Mouse (Mus musculus) limb, embryonic 14.5 days (tissue): Measurements from ENCODE around the gene Marveld1. TPM values are rescaled to one million over a fixed set of nuclear protein-coding genes. Genes with fewer than 3 reads are reported as not detected.
A peak's percentile ranks its signal among the peaks of the same experiment; 100 is the strongest.

Experiments
- ATAC-seq: fragments of 200-750 bp; cut with Nextera tagmentation; 2 replicates; pipeline ENCODE4 v1.8.0; 2017; ENCODE audit warnings: low read depth, moderate number of reproducible peaks, moderate TSS enrichment; ENCODE audit not compliant: low FRiP score
- DNase-seq: peaks from one replicate; pipeline ENCODE4 v3.0.0-alpha.2; 2015; ENCODE audit warnings: low spot score
- H3K27ac ChIP-seq: fragments of 300-500 bp; sonication (generic); replicated peaks from 2 replicates; pipeline ENCODE4 v1.5.1; 2014; ENCODE audit warnings: low read depth, mild to moderate bottlenecking, low read length, moderate library complexity, mixed read lengths
- H3K27me3 ChIP-seq: fragments of 300-500 bp; sonication (generic); 2 replicates; pipeline ENCODE4 v1.6.1; 2014; ENCODE audit warnings: low read length, mixed read lengths; ENCODE audit not compliant: control insufficient read depth, insufficient read depth
- H3K36me3 ChIP-seq: fragments of 300-500 bp; sonication (generic); 2 replicates; pipeline ENCODE4 v1.6.1; 2014; ENCODE audit warnings: mild to moderate bottlenecking, low read length, moderate library complexity, mixed read lengths; ENCODE audit not compliant: control insufficient read depth, insufficient read depth
- H3K4me1 ChIP-seq: fragments of 300-500 bp; sonication (generic); 2 replicates; pipeline ENCODE4 v1.6.1; 2014; ENCODE audit warnings: antibody characterized with exemption, low read length, mixed read lengths; ENCODE audit not compliant: control insufficient read depth, insufficient read depth
- H3K4me2 ChIP-seq: fragments of 300-500 bp; sonication (generic); replicated peaks from 2 replicates; pipeline ENCODE4 v1.6.1; 2014; ENCODE audit warnings: low read depth, mild to moderate bottlenecking, low read length, moderate library complexity; ENCODE audit not compliant: severe bottlenecking
- H3K4me3 ChIP-seq: fragments of 300-500 bp; sonication (generic); replicated peaks from 2 replicates; pipeline ENCODE4 v1.5.1; 2014; ENCODE audit warnings: low read length
- H3K9ac ChIP-seq: fragments of 300-500 bp; sonication (generic); 2 replicates; pipeline ENCODE4 v1.6.1; 2014; ENCODE audit warnings: mild to moderate bottlenecking, low read depth, low read length, moderate library complexity; ENCODE audit not compliant: severe bottlenecking
- H3K9me3 ChIP-seq: fragments of 300-500 bp; sonication (generic); 2 replicates; pipeline ENCODE4 v1.6.1; 2016; ENCODE audit warnings: low read length; ENCODE audit not compliant: control insufficient read depth
- POLR2A ChIP-seq: fragments of 200-500 bp; IDR thresholded peaks from 2 replicates; pipeline ENCODE4 v1.8.0; 2012; ENCODE audit warnings: inconsistent platforms, mild to moderate bottlenecking, moderate library complexity, borderline replicate concordance; ENCODE audit not compliant: insufficient read depth, insufficient read length; ENCODE audit errors: extremely low read depth
- WGBS: fragments of 180-500 bp; shearing (Covaris S2); extraction: QIAGEN DNeasy Blood & Tissue Kit; methylation state at CpG from one replicate; pipeline ENCODE4 v1.1.7; 2014; 5-methylcytosine and 5-hydroxymethylcytosine counted together
- polyA plus RNA-seq, 2 experiments: library from polyadenylated mRNA; depleted of rRNA in 1 of 2; stranded (reverse) in 1 of 2; unstranded in 1 of 2; fragments of >200 nt; fragmentation: Nextera tagmentation in 1 of 2; extraction: Ambion mirVana in 1 of 2; gene quantifications; 2 replicates each; pipeline versions ENCODE4 v1.2.1 to v1.2.3; 2012 to 2014

The Marveld1 gene
- polyA plus RNA-seq (2012; rRNA removed) = 105 and 131 TPM in 2 replicates
- polyA plus RNA-seq (2014; fragmentation: Nextera tagmentation; extraction: Ambion mirVana) = 25.4 and 36.4 TPM in 2 replicates

DNA sequence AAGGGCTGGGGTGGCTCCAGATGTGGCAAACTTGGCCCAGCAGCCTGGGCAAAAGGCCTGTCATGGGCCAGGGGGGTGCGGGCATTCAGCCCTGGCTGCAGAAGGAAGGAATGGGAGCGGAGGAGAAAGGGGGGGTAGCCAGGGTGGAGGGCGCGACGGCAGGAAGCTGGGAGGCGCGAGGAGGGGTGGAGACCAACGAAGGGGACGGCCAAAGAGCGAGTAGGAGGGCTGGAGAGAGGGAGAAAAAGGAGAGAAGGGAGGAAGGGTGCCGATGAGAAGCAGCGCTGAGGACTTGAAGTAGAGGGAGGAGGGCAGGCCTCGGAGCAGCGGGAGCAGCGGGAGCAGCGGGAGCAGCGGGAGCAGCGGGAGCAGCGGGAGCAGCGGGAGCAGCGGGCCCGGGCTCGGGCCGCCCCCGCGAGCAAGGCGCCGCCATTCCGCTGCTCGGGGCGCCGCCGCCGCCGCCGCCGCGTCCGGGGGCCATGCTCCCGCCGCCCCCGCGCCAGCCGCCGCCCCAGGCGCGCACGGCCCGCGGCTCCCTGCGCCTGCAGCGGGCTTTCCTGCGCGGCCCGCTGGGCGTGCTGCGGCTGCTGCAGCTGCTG lies at the start of gene Marveld1:
Marveld1 (plus strand) TSS at position 231 of the 599 bp plus-strand sequence.
- peaks cover 11% of the 10 kb centered on the region for H3K36me3 ChIP-seq
- peak within 1 kb of the TSS; percentile 94 for H3K27ac ChIP-seq
- no peaks in the 10 kb centered on the region for H3K9me3 ChIP-seq
- peak; percentile 87 for DNase-seq
- peak; percentile 84 for ATAC-seq
- TF ChIP-seq POLR2A = peak; percentile 53; the same call in 1 of the 2 replicates
- H3K9ac ChIP-seq = peak within 1 kb of the TSS; percentile 89
- peak within 1 kb of the TSS; percentile 83 for H3K4me3 ChIP-seq
- H3K4me1 ChIP-seq = peaks cover 29% of the 10 kb centered on the region
- peak within 1 kb of the TSS; percentile 79 for H3K4me2 ChIP-seq
- WGBS = under 1% methylated on average over 46 of the region's 57 CpGs
- H3K27me3 ChIP-seq = no peaks in the 10 kb centered on the region

DNA sequence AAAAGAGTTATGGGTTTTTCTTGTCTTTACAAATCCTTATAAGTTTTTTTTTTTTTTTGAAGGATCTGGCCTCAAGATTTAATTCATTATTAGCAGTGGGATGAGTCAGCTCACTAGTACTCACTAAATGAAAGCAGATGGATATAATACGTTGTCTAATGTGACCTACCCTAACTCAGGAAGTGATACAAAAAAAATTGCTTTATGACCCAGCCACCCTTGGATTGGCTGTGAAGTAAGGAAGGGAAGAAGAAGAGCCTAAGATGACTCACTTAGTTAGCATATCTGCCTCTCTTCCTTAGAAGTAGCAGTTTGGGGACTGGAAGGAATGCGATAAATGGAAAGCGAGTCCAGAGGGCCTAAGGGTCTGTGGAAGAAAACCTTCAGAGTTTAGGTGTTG lies 47.8 kb upstream of the Marveld1 start:
- Histone ChIP-seq H3K27me3 (no peaks in the 10 kb centered on the region), H3K4me1 (no peaks in the 10 kb centered on the region), H3K4me2 (no peak overlapping the region), H3K27ac (no peak overlapping the region), H3K4me3 (no peak overlapping the region), H3K9me3 (no peaks in the 10 kb centered on the region), H3K9ac (no peak overlapping the region), H3K36me3 (peaks cover 45% of the 10 kb centered on the region)
- 77% methylated on average over 3 of the region's 3 CpGs for WGBS
- DNase-seq = no peak
- no peak for ATAC-seq
- TF ChIP-seq POLR2A = no peak

DNA sequence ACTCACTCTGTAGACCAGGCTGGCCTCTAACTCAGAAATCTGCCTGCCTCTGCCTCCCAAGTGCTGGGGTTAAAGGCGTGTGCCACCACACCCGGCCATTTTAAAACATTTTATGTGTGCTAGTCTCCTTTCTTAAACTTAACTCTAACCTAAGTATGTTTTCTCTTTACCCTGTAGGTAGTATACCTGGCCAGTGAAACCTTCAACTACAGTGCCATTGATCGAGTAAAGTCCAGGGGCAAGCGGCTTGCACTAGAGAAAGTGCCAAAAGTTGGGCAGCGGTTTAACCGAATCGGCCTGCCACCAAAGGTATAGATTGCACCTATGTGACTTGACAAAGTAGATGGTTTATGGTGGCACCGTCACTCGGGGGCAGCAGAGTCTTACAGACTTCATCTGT lies 42.5 kb upstream of the Marveld1 start:
- Histone ChIP-seq H3K4me2 (no peak overlapping the region), H3K4me1 (no peaks in the 10 kb centered on the region), H3K4me3 (no peak overlapping the region), H3K9ac (no peak overlapping the region), H3K9me3 (no peaks in the 10 kb centered on the region), H3K27ac (no peak overlapping the region), H3K36me3 (peaks cover 48% of the 10 kb centered on the region), H3K27me3 (no peaks in the 10 kb centered on the region)
- TF ChIP-seq POLR2A = no peak
- ATAC-seq = no peak
- WGBS = 92% methylated on average over 9 of the region's 9 CpGs
- DNase-seq = no peak

DNA sequence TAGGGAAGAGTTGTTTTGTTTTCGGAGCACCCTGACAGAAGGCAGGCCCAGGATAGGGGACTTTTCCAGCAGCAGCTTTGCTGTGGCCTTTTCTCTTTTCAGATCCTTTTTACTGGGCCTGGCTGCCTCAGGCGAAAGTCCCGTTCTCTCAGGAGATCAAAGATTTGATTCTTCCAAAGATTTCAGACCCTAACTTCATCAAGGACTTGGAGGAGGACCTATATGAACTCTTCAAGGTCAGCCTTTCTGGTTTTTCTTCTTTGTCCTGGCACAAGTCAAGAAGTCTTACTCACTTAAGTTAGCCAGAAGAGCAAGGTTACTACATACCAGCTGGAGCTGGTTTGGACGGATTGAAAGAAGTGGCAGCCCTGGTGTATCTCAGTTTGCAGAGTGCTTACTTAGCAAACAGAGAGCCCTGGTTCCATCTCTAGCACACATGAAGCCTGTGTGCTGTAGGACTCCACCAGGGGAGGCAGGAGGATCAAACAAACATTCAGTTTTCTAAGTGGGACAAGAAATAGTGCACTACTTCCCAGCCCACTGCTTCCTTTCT lies 31.3 kb upstream of the Marveld1 start:
- Histone ChIP-seq H3K36me3 (peaks cover 78% of the 10 kb centered on the region), H3K9me3 (no peaks in the 10 kb centered on the region), H3K27ac (no peak overlapping the region), H3K4me3 (no peak overlapping the region), H3K4me2 (no peak overlapping the region), H3K4me1 (no peaks in the 10 kb centered on the region), H3K27me3 (no peaks in the 10 kb centered on the region), H3K9ac (no peak overlapping the region)
- WGBS = 91% methylated on average over 4 of the region's 4 CpGs
- TF ChIP-seq POLR2A = no peak
- DNase-seq (no peak), ATAC-seq (no peak)

DNA sequence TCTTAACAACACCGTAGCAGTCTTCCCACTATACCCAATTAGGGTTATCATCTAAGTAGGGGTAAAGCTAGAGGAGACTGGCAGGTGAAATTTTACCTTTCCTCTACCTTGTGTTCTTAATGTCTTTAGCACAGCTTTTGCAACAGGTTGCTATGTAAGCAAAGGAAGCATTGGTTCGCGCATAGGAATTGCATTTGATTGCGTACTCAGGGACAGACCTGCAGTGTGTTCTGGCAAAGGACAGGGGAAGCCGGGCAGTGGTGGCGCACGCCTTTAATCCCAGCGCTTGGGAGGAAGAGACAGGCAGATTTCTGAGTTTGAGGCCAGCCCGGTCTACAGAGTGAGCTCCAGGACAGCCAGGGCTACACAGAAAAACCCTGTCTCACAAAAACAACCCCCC lies 29.1 kb upstream of the Marveld1 start:
- Histone ChIP-seq H3K27ac (no peak overlapping the region), H3K4me2 (no peak overlapping the region), H3K9ac (no peak overlapping the region), H3K4me1 (no peaks in the 10 kb centered on the region), H3K27me3 (no peaks in the 10 kb centered on the region), H3K9me3 (no peaks in the 10 kb centered on the region), H3K36me3 (peaks cover 92% of the 10 kb centered on the region), H3K4me3 (no peak overlapping the region)
- DNase-seq (no peak), ATAC-seq (no peak)
- TF ChIP-seq POLR2A = no peak
- WGBS = 94% methylated on average over 9 of the region's 9 CpGs

DNA sequence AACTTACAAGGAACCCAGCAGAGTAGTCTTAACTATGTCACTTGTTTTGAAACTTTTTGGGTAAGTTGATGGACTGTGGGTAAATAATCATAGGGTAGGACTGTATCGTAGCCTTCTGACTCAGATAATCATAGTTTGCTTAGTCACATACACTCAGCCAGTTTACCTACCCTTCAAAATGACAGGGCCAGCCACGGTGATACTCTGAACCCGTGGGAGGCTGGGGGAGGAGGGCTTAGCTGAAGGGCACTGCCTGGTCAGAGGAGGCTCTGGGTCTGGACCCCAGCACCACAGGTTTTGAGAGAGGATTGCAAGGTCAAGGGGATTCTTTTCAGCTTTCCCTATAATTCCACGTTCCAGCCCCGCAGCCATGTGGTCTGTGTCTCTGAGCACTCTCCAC lies 28.6 kb upstream of the Marveld1 start:
- TF ChIP-seq POLR2A = no peak
- H3K9me3 ChIP-seq = no peaks in the 10 kb centered on the region
- H3K4me1 ChIP-seq = no peaks in the 10 kb centered on the region
- no peak overlapping the region for H3K27ac ChIP-seq
- H3K4me3 ChIP-seq = no peak overlapping the region
- no peaks in the 10 kb centered on the region for H3K27me3 ChIP-seq
- DNase-seq (no peak), ATAC-seq (no peak)
- peaks cover 92% of the 10 kb centered on the region for H3K36me3 ChIP-seq
- WGBS = 85% methylated on average over 5 of the region's 5 CpGs
- H3K4me2 ChIP-seq = no peak overlapping the region
- H3K9ac ChIP-seq = no peak overlapping the region
